Mouse (Mus musculus): ENCODE data around the gene Insm2.
A peak's percentile ranks its signal among the peaks of the same experiment; 100 is the strongest.
"Not testable (repeated sequence)": the region's sequence is repeated elsewhere in the genome, so short reads cannot be mapped to it uniquely, and the experiment has no call there.

The Insm2 gene

DNA sequence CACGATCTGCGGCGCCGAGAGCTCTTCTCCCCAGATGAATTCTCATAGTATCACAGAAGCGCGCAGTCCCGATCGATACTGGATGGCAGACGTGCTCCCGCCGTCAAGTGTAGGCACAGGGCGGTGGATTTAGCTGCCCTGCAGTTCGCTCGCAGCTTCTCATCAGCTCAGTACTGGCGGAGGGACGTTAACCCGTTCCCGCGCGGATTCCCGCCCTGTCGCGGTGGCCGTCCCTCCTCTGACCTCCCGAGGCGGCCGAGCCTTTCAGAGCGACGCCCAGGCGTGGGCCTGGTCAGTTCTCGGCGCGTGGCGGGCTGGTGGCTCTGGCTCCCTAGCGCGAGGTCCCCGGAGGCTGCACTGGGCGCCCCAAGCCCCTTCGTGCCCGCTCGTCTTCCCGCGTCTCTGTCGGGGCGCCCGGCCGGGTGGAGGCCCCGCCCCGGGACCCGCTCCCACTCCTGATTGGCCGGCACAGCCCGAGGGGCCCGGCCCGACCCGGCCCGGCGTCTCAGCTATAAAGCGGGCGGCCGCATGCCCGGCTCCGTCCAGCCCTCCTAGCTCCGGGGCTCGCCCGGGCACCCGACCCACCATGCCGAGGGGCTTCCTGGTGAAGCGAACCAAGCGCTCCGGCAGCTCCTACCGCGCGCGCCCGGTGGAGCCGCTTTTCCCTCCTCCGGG, at the start of gene Insm2:
TSS of gene Insm2 (plus strand) at position 541 of the 675 bp plus-strand sequence.
- peak; percentile 42 for DNase-seq (ENCODE audit: low spot score)

DNA sequence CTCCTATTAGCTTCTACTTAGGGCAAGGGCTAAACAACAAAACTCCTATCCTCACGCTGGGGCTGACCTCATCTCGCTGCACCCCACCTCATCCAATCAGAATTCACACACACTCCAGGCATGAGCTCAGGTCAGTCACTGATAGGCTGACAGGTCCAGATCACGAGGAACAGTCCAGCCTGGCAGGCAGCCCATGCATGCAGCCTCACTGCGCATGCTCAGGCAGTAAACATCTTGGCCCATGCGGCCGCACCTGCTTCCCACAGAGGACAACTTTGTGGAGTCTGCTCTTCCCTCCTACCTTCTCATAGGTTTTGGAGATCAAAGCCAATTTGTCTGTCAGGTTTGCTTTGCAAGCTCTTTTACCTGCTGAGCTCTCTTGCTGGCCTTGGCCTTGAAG, 44.3 kb upstream of the Insm2 start:
- DNase-seq (ENCODE audit: low spot score), result not testable (repeated sequence)

DNA sequence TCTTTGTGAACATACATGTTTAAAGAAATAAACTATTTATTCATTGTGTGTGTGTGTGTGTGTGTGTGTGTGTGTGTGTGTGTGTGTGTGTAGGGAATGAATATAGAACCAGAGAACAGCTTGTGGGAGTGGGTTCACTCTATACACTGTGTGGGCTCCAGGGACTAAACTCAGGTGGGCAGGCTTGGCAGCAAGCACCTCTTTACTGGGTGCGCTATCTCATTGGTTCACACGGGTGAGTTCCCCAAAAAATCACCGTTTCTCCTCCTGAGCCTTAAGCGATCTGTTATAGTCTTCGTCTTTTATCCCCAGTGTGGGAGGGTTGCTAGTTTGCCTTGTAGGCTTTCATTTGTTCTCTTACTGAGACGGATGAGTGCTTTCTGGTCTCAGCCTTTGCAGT, 41.4 kb upstream of the Insm2 start:
- no peak for DNase-seq (ENCODE audit: low spot score)

DNA sequence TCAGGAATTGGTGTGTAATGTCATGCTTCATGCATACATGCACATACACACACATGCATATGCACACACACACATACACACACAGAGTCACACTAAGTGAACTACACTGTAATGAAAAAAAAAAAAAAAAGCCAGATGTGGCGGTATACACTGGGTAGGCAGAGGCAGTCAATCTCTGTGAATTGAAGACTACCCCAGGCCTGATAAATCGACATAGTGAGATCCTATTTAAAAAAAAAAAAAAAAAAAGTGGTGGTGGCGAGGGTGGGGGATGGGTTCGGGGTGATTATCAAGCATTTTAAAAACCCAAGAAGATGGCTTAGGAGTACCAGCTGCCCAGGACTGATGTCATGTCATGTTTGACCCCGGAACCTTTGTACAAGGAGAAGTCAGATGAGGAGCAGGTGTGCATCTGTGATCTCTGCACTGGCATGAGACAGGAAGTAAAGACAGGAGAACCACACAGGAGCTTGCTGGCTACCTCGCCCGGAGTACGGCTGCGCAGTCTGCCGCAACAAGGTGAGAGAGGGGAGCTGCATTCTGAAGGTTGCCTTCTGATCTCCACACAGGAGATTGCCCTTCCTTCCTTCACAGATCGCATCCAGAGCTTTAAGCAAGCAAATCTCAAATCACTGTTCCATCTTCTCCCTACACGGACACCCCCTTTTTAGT, 39.9 kb upstream of the Insm2 start:
- no peak for DNase-seq (ENCODE audit: low spot score)

DNA sequence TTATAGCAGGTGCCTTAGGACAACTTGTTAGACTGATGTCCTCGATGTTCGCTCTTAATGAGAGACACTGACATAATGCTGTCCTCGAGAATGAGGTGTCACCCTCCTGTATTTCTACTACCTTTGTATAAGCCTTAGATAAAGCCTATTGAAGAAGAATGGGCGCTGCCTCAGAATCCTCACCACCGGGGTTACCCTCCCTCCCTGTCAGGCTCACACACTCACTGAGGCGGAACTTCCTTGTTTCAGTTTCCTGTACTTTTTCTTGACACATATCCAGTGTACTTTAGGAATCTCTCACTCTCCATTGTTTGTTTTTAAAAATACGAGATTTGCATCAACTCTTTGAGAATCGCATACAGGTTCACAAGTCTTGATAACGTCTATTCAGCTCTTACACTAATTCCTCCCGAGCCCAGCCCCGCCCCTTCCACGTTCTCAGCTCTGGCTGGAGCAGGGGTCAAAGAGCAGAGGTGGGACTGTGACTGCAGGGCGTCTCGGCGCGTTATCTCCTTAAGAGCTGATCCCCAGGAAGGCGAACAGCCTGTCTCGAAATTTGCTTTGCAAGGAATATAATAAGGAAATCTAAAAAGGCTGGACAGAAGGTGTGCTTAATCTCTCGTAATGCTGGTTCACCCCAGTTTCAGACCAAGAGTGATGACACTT, 39.1 kb upstream of the Insm2 start:
- DNase-seq (ENCODE audit: low spot score), result no peak

DNA sequence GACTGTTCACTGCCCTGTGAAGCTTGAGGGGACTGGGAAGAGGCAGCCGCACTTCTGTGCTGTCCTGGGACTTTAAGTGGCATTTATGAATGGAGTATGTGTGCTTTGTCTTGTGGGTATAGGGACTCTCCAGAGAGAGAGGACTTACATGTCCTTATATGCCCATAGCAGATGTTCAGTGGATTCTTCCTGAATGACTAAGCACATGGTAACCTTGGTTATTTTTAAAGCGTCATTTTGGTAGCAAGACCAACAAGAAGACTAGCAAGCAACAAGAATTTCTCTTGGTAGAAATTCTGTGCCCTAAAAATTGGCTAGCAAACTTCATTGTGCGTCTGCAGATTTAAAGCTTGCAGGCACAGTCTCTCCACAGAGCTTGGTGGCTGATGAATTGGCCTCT, 35.5 kb upstream of the Insm2 start:
- DNase-seq (ENCODE audit: low spot score), result no peak

DNA sequence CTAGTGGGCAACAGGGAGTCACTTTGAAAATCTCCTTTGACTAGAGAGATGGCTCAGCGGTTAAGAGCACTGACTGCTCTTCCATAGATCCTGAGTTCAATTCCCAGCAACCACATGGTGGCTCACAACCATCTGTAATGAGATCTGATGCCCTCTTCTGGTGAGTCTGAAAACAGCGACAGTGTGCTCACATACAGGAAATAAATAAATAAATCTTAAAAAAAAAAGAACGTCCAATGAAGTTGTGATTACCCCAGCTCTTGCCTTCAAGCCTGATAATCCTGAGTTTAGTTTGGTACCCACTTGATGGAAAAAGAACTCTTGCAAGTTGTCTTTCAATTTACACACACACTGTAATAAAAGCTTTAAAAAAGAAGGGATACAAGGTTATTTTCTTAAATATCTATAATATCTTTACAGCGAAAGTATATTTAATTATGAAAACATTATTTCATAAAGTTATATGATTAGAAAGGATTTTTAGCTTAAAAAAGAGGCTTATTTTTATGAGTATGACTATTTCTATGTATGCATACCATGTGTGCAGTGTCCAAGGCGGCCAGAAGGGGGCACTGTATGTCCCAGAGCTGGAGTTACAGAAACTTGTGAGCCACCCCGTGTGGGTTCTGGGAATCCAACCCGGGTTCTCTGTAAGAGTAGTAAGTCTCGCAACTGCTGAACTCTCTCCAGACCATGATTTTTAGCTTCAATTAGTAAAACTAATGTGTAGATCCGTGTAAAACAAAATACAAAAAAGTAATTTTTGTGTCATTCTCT, 34.9 kb upstream of the Insm2 start:
- peak; percentile 48 for DNase-seq (ENCODE audit: low spot score)

DNA sequence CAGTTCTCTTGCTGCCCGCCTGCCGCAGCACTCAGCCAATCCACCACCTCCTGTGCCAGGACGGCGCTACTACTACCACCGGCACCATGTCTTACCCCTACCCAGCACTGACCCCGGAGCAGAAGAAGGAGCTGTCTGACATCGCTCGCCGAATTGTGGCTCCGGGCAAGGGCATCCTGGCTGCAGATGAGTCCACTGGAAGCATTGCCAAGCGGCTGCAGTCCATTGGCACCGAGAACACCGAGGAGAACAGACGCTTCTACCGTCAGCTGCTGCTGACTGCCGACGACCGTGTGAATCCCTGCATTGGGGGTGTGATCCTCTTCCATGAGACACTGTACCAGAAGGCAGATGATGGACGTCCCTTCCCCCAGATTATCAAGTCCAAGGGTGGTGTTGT, 34.0 kb upstream of the Insm2 start, which contains the start of gene Aldoart2:
TSS of gene Aldoart2 (plus strand) at position 34 of the 400 bp plus-strand sequence.
- DNase-seq (ENCODE audit: low spot score), result no peak

DNA sequence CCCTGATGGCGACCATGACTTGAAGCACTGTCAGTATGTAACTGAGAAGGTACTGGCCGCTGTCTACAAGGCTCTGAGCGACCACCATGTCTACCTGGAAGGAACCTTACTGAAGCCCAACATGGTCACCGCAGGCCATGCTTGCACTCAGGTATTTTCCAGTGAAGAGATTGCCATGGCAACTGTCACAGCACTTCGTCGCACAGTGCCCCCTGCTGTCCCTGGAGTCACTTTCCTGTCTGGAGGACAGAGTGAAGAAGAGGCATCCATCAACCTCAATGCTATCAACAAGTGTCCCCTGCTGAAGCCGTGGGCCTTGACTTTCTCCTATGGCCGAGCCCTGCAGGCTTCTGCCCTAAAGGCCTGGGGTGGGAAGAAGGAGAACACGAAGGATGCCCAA, 33.4 kb upstream of the Insm2 start:
- no peak for DNase-seq (ENCODE audit: low spot score)

DNA sequence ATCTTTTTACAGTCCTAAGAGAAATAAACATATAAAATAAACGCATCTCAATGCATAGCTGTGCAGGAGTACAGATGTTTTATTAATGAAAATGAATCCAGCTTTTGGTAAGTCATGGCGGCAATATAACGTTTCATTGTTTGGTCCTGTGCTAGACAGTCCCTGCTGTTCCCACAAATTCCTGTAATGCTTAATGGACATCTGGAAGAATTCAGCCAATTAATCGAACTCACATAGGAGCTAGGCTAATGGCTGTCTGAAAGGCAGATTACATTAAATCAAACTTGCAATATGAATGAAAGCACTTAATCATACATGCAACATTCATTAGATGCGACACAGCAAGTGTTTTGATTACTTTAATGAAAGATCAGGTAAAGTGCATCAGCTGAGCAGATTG, 32.4 kb upstream of the Insm2 start:
- no peak for DNase-seq (ENCODE audit: low spot score)

DNA sequence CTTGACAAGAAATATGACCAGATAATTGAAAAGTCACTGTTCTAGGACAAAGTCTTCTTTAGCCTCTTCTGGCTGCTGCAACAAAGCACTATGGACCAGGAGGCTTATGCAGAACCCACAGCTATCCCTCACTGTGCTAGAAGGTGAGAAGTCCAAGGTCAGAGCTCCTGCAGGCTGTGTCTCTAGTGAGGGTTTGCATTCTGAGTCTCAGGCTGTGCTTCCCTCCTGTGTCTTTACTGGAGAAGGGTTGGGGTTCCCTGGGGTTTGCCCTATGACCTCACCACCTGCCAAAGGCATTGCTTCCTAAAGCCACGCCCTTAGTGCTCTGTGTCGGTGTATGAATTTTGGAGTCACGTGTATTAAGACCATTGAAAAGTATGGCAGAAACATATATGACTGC, 30.8 kb upstream of the Insm2 start:
- no peak for DNase-seq (ENCODE audit: low spot score)

DNA sequence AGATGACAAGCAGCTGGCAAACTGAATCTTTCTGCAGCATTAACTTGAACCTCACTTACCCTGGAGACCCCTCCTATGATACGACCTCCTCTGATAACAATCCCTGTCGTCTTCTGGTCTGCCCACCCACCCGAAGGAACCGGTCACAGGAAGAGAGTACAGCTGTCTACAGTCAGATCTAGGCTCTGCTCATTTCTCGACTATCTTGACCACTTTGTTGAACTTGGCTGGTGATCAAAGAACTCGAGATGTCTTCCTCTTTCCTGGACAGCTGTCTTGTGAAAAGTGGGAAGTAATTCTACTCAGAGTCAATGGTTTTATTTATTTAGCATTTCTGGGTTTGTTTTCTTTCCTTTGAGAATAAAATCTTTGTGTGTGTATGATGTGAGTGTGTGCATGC, 29.6 kb upstream of the Insm2 start:
- DNase-seq (ENCODE audit: low spot score), result no peak

DNA sequence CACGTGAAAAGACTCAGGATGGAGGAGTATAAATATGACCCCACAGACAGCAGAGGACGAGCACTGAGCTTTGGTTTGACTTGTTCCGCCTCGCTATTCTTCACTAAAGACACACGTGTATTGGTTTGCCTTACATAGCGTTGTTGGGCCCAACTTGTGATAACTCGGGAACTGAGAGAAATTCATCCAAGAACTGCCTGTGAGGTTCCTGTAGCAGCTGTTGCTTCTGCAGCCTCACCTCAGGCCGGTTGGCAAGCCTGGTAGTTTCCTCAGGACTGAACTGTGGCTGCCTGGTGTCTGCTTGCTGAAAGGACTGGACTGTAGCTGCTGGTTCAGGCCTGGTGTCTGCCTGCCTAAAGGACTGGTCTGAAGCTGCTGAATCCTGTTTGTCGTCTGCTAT, 28.6 kb upstream of the Insm2 start:
- DNase-seq (ENCODE audit: low spot score), result no peak

DNA sequence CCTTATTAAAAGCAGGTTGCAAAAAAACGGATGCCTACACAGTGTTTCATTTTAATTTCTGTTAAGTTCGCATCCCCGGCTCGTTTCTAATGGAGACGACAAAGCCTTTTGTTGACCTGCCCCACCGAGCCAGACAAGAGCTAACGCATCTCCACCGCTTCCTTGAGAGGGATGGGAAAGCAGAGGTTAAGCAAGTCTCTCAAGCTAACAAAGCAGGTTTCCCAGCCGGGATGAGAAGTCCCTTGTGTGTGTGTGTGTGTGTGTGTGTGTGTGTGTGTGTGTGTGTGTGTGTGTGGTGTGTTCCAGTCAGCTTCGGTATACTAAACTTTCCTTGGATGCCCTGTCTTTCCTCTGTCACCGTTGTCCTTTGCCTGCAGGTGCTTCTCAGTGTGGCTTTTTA, 28.0 kb upstream of the Insm2 start:
- no peak for DNase-seq (ENCODE audit: low spot score)

DNA sequence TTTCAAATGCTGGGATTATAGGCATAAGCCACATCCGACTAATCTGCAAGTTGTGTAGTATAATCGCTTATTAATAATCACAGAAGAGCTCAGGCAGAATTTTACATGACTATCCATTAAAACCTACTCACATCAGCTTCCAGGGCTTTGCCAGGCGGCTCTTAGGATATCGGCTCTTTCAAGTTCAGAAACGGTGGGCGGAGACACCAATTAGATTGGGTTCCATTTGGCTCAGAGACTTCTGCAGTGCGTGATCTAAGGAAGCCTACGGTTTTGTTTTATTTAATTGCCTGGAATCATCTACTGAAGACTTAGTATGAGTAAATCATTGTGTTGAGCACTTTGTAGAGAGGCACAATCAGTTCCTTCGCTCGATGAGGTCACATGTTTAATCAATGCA, 27.6 kb upstream of the Insm2 start:
- DNase-seq (ENCODE audit: low spot score), result no peak

DNA sequence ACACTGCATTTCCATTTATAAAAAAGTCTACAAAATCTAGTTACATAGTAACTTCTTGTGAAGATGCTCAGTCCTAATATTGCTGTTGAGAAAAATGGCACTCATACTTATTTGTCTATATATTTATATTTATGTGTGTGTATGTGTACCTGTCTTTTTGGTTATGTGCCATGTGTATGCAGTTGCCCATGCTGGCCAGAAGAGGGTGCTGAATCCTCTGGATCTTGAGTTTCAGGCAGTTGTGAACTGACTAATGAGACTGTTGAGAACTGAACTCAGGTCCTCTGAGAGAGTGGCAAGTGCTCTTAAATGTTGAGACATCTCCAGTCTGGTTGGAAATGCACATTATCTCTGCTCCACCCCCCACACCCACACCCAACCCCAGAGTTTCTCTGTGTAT, 26.1 kb upstream of the Insm2 start:
- no peak for DNase-seq (ENCODE audit: low spot score)

DNA sequence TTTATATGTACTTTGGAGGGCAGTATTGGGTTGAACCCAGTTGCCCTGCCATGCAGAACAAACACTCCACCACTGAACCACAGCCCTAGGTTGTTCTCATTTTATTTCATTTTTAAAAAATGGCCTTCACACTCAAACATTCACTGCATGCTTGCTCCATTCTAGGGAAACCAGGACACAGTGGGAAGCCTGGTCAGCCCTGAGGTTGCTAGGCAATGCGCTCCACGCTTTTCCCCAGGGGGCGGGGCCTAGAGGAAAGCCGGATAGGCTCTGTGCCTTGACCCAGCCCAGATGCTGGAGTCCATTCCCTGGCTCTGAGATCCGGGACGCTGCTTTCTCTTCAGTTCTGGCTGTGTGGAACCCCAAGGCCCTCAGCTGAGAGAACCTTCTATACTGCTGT, 25.4 kb upstream of the Insm2 start:
- no peak for DNase-seq (ENCODE audit: low spot score)

DNA sequence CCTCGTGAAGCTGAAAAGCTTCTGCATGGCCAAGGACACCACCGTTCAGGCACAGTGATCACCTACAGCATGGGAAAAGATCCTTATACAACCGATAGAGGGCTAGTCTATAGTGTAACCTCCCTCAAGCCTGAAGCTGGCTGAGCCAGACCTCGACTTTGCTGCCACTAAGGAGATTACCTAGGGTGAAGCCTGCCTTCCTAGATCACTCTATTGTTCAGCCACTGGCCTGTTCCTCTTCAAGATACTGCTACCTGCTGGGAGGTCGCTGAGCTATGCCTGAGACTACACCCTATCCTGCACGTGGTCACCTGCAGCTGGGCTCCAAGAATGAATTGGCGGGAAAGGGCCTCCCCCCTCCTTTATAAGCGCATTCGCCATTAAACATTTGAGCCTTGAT, 12.3 kb upstream of the Insm2 start:
- DNase-seq (ENCODE audit: low spot score), result not testable (repeated sequence)

DNA sequence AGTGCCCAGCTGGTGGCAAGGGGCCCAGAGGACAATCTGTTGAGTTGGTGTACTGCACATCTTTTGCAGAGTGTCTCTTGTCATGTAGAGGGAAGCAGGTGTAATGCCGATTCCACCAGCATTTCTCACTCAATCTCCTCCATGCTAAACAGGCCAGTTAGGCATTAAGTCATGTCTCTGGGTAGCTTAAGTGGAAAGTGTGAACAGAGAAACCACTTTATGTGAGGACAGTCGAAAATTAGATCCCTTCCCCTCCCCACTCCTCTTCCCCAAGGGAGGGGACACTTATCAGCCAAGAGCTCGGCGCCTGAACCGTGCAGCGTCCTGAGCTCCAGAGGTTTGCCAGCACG, 715 bp upstream of the Insm2 start:
- DNase-seq (ENCODE audit: low spot score), result no peak

DNA sequence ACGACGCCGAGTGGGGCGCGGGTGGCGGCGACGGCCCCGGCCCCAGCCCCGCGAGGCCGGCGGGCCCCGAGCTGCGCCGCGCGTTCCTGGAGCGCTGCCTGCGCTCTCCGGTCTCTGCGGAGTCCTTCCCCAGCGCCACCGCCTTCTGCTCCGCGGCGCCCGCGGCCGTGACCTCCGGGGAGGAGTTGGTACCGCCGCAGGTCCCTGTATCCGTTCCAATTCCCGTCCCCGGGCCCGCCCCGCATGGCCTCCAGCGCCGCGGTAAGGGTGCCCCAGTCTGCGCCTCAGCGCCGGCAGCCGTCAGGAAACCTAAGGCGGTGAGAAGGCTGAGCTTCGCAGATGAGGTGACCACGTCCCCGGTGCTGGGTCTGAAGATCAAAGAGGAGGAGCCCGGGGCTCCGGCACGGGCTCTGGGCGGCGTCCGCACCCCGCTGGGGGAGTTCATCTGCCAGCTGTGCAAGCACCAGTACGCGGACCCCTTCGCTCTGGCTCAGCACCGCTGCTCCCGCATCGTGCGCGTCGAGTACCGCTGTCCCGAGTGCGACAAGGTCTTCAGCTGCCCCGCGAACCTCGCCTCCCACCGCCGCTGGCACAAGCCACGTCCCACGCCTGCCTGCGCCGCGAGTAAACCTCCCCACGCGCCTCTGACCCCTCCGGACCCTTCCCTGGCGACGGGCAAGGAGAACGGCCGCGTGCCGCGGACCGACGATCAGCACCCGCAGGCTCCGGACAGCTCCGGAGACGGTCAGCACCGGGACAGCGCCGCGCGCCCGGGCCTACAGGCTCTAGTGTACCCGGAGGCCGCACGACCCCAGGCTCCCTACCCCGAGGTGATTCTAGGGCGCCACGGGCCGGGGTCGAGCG, 644 bp downstream of the Insm2 start:
- peak; percentile 71 for DNase-seq (ENCODE audit: low spot score)

DNA sequence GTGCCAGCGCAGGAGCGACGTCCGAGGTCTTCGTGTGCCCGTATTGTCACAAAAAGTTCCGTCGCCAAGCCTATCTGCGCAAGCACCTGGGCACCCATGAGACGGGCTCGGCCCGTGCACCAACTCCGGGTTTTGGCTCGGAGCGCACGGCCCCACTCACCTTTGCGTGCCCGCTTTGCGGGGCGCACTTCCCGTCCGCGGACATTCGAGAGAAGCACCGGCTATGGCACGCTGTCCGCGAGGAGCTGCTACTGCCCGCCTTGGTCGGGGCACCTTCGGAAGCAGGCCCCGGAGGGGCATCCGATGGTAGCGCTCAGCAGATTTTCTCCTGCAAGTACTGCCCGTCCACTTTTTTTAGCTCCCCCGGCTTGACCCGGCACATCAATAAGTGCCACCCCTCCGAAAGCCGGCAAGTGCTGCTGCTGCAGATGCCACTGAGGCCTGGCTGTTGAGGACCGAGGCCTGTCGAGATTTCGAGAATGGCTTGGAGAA, 1.3 kb downstream of the Insm2 start:
- no peak for DNase-seq (ENCODE audit: low spot score)

DNA sequence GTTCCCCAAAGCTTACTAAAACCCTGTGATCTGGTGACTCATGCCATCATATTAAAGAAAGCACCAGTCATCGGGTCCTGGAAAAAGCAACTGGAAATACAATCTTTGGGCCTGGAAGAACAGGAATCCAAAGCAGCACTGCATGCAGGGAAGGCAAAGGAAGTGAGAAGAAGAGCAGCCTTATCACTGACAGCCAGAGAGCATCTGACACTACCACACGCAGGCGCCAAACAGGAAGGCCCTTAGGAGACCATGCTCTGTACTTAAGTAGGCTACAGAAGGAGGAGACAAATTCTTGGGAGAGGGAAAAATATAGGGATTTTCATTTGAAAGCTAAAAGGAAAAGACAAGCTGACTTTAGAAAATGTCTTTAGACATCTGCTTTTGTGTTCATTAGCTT, 5.2 kb downstream of the Insm2 start:
- no peak for DNase-seq (ENCODE audit: low spot score)

All from testis, postnatal 14 days (tissue).